Mouse (Mus musculus): ENCODE measurements around the gene Agpat3. TPM values are rescaled to one million over a fixed set of nuclear protein-coding genes. Genes with fewer than 3 reads are reported as not detected.

Agpat3 gene
- polyA plus RNA-seq, 1 experiment from 2014 or later = 69.9 TPM

- no peak overlapping the region for H3K27ac ChIP-seq (replicated peaks)
- DNase-seq (ENCODE audit: low spot score) (no peak), ATAC-seq (ENCODE audit: low FRiP score, low TSS enrichment) (no peak)
- no peak overlapping the region for H3K9ac ChIP-seq (ENCODE audit: low read length)
- TF ChIP-seq CTCF (IDR thresholded peaks at IDR 0.05; ENCODE audit: low read depth) (no peak), EP300 (optimal IDR thresholded peaks at IDR 0.05) (no peak)
- no peak overlapping the region for H3K4me2 ChIP-seq (replicated peaks; ENCODE audit: low read depth)
- H3K9me3 ChIP-seq (ENCODE audit: control insufficient read depth, low read length) = no peaks in the 10 kb centered on the region
- no peak overlapping the region for H3K4me3 ChIP-seq (ENCODE audit: low read depth, low read length)
- no peaks in the 10 kb centered on the region for H3K27me3 ChIP-seq (ENCODE audit: control insufficient read depth, insufficient read depth, low read length)
- 71% methylated on average over 7 of the region's 7 CpGs for WGBS
- H3K36me3 ChIP-seq (ENCODE audit: control insufficient read depth, insufficient read depth, low read length) = no peaks in the 10 kb centered on the region
- H3K4me1 ChIP-seq (replicated peaks; ENCODE audit: control insufficient read depth, insufficient read depth) = 0 out of 2 replicates have a peak, but pooled peaks cover 3% of the 10 kb centered on the region
Measured at GRCm38 (mm10) chr10:78303675-78304074, 48.6 kb downstream of the Agpat3 start.

GRCm38 (mm10) chr10:78300061-78300460 is 52.2 kb downstream of the Agpat3 start:
- H3K4me2 ChIP-seq (replicated peaks; ENCODE audit: low read depth) = no peak overlapping the region
- DNase-seq (ENCODE audit: low spot score) (no peak), ATAC-seq (ENCODE audit: low FRiP score, low TSS enrichment) (no peak)
- H3K27ac ChIP-seq (replicated peaks) = no peak overlapping the region
- no peaks in the 10 kb centered on the region for H3K4me1 ChIP-seq (replicated peaks; ENCODE audit: control insufficient read depth, insufficient read depth)
- H3K9ac ChIP-seq (ENCODE audit: low read length) = no peak overlapping the region
- H3K4me3 ChIP-seq (ENCODE audit: low read depth, low read length) = no peak overlapping the region
- TF ChIP-seq EP300 (optimal IDR thresholded peaks at IDR 0.05) = no peak
- no peak for TF ChIP-seq CTCF (IDR thresholded peaks at IDR 0.05; ENCODE audit: low read depth)
- H3K9me3 ChIP-seq (ENCODE audit: control insufficient read depth, low read length) = no peaks in the 10 kb centered on the region
- no peaks in the 10 kb centered on the region for H3K27me3 ChIP-seq (ENCODE audit: control insufficient read depth, insufficient read depth, low read length)
- no peaks in the 10 kb centered on the region for H3K36me3 ChIP-seq (ENCODE audit: control insufficient read depth, insufficient read depth, low read length)
- 77% methylated on average over 4 of the region's 4 CpGs for WGBS

GRCm38 (mm10) chr10:78298651-78299644 is 53.3 kb downstream of the Agpat3 start:
- H3K9ac ChIP-seq (ENCODE audit: low read length) = no peak overlapping the region
- no peaks in the 10 kb centered on the region for H3K27me3 ChIP-seq (ENCODE audit: control insufficient read depth, insufficient read depth, low read length)
- H3K4me3 ChIP-seq (ENCODE audit: low read depth, low read length) = no peak overlapping the region
- no peak overlapping the region for H3K4me2 ChIP-seq (replicated peaks; ENCODE audit: low read depth)
- ATAC-seq (ENCODE audit: low FRiP score, low TSS enrichment) (no peak), DNase-seq (ENCODE audit: low spot score) (no peak)
- no peaks in the 10 kb centered on the region for H3K36me3 ChIP-seq (ENCODE audit: control insufficient read depth, insufficient read depth, low read length)
- H3K27ac ChIP-seq (replicated peaks) = peak overlapping the region; percentile 79
- WGBS = 84% methylated on average over 8 of the region's 8 CpGs
- no peaks in the 10 kb centered on the region for H3K4me1 ChIP-seq (replicated peaks; ENCODE audit: control insufficient read depth, insufficient read depth)
- TF ChIP-seq CTCF (IDR thresholded peaks at IDR 0.05; ENCODE audit: low read depth) (no peak), EP300 (optimal IDR thresholded peaks at IDR 0.05) (no peak)
- H3K9me3 ChIP-seq (ENCODE audit: control insufficient read depth, low read length) = no peaks in the 10 kb centered on the region

GRCm38 (mm10) chr10:78297576-78298484 is 54.5 kb downstream of the Agpat3 start:
- WGBS = 56% methylated on average over 15 of the region's 15 CpGs
- no peak overlapping the region for H3K4me3 ChIP-seq (ENCODE audit: low read depth, low read length)
- no peaks in the 10 kb centered on the region for H3K27me3 ChIP-seq (ENCODE audit: control insufficient read depth, insufficient read depth, low read length)
- peak; percentile 79 for ATAC-seq (ENCODE audit: low FRiP score, low TSS enrichment)
- peak overlapping the region; percentile 45 for H3K9ac ChIP-seq (ENCODE audit: low read length)
- H3K4me1 ChIP-seq (replicated peaks; ENCODE audit: control insufficient read depth, insufficient read depth) = no peaks in the 10 kb centered on the region
- no peaks in the 10 kb centered on the region for H3K36me3 ChIP-seq (ENCODE audit: control insufficient read depth, insufficient read depth, low read length)
- peak; percentile 48 for DNase-seq (ENCODE audit: low spot score)
- peak overlapping the region; percentile 79 for H3K27ac ChIP-seq (replicated peaks)
- H3K4me2 ChIP-seq (replicated peaks; ENCODE audit: low read depth) = 0 out of 2 replicates have a peak overlapping the region, but pooled peaks have one; percentile 9
- no peak for TF ChIP-seq CTCF (IDR thresholded peaks at IDR 0.05; ENCODE audit: low read depth)
- no peaks in the 10 kb centered on the region for H3K9me3 ChIP-seq (ENCODE audit: control insufficient read depth, low read length)

- WGBS = 61% methylated on average over 4 of the region's 4 CpGs
- H3K27me3 ChIP-seq (ENCODE audit: control insufficient read depth, insufficient read depth, low read length) = no peaks in the 10 kb centered on the region
- no peaks in the 10 kb centered on the region for H3K36me3 ChIP-seq (ENCODE audit: control insufficient read depth, insufficient read depth, low read length)
- TF ChIP-seq EP300 (optimal IDR thresholded peaks at IDR 0.05) (no peak), CTCF (IDR thresholded peaks at IDR 0.05; ENCODE audit: low read depth) (no peak)
- ATAC-seq (ENCODE audit: low FRiP score, low TSS enrichment) (no peak), DNase-seq (ENCODE audit: low spot score) (no peak)
- no peak overlapping the region for H3K4me2 ChIP-seq (replicated peaks; ENCODE audit: low read depth)
- H3K9ac ChIP-seq (ENCODE audit: low read length) = no peak overlapping the region
- no peak overlapping the region for H3K27ac ChIP-seq (replicated peaks)
- no peaks in the 10 kb centered on the region for H3K4me1 ChIP-seq (replicated peaks; ENCODE audit: control insufficient read depth, insufficient read depth)
- H3K9me3 ChIP-seq (ENCODE audit: control insufficient read depth, low read length) = no peaks in the 10 kb centered on the region
- H3K4me3 ChIP-seq (ENCODE audit: low read depth, low read length) = no peak overlapping the region
Measured at GRCm38 (mm10) chr10:78296980-78297379, 55.3 kb downstream of the Agpat3 start.
